Mouse (Mus musculus): ENCODE measurements around the gene Foxi2.

Foxi2 gene

GRCm38 (mm10) chr7:135410237-135410965 is at the start of gene Foxi2:
Gene Foxi2 (plus strand): TSS chr7:135410308.
- no peak for DNase-seq

GRCm38 (mm10) chr7:135364606-135365005 is 45.5 kb upstream of the Foxi2 start:
- no peak for DNase-seq

- no peak for DNase-seq
Observed at GRCm38 (mm10) chr7:135376048-135376447, 34.1 kb upstream of the Foxi2 start.

- DNase-seq = peak in 1 of 2 experiments; percentile 6
Observed at GRCm38 (mm10) chr7:135376932-135377331, 33.2 kb upstream of the Foxi2 start.

- no peak for DNase-seq
Observed at GRCm38 (mm10) chr7:135378331-135378730, 31.8 kb upstream of the Foxi2 start.

- DNase-seq = no peak
Observed at GRCm38 (mm10) chr7:135389039-135389438, 21.1 kb upstream of the Foxi2 start.

GRCm38 (mm10) chr7:135392949-135393542 is 17.1 kb upstream of the Foxi2 start:
- no peak for DNase-seq

GRCm38 (mm10) chr7:135394436-135394835 is 15.7 kb upstream of the Foxi2 start:
- no peak for DNase-seq

GRCm38 (mm10) chr7:135395242-135395641 is 14.9 kb upstream of the Foxi2 start:
- DNase-seq = no peak

GRCm38 (mm10) chr7:135397096-135397495 is 13.0 kb upstream of the Foxi2 start:
- no peak for DNase-seq

GRCm38 (mm10) chr7:135397874-135398273 is 12.2 kb upstream of the Foxi2 start:
- no peak for DNase-seq

GRCm38 (mm10) chr7:135403416-135403815 is 6.7 kb upstream of the Foxi2 start:
- peak in 1 of 2 experiments; percentile 71 for DNase-seq

GRCm38 (mm10) chr7:135406761-135407160 is 3.3 kb upstream of the Foxi2 start:
- no peak for DNase-seq

GRCm38 (mm10) chr7:135408501-135408900 is 1.6 kb upstream of the Foxi2 start:
- DNase-seq = no peak

GRCm38 (mm10) chr7:135412357-135412756 is 2.2 kb downstream of the Foxi2 start:
- no peak for DNase-seq

- no peak for DNase-seq
Observed at GRCm38 (mm10) chr7:135428840-135429239, 18.7 kb downstream of the Foxi2 start.

- no peak for DNase-seq
Observed at GRCm38 (mm10) chr7:135430903-135431302, 20.8 kb downstream of the Foxi2 start.

GRCm38 (mm10) chr7:135443903-135444302 is 33.8 kb downstream of the Foxi2 start:
- no peak for DNase-seq

GRCm38 (mm10) chr7:135451340-135451739 is 41.2 kb downstream of the Foxi2 start:
- no peak for DNase-seq

GRCm38 (mm10) chr7:135452366-135452765 is 42.3 kb downstream of the Foxi2 start:
- DNase-seq = no peak

- DNase-seq = peak in 1 of 2 experiments; percentile 14
Observed at GRCm38 (mm10) chr7:135453690-135454089, 43.6 kb downstream of the Foxi2 start.
